Mouse (Mus musculus): ENCODE data around the gene Zfp652.

DNA sequence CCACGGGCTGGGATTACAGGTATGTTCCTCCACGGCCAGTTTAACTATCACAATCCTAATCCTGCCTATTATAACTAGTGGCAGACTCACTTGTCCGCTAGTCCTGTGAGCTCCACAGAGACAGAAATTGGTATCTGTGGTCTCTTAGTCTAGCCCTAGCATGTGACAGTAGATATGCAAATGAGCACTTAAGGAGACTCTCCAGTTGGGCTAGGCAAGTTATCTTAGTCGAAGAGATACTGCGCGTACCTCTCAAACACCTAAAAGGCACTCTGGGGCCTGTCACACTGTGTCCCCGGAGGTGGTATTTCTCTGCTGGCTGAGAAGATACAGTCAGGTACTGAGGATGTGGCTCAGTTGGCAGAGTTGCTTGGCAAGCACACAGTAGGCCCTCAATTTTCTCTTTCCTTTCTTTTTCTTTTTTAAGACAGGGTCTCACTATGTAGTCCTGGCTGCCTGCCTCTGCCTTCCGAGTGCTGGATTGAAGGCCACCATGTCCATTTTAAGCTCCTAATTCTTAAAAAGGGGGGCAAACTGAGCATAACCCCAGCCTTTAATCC is 80.6 kb downstream of the Zfp652 start:
- TF ChIP-seq CTCF (IDR thresholded peaks at IDR 0.05; ENCODE audit: extremely low read depth, insufficient read depth, insufficient read length, insufficient replicate concordance) (no peak), POLR2A (IDR thresholded peaks at IDR 0.05; ENCODE audit: low read depth, low read length) (no peak)
